Mouse (Mus musculus) ovary, postnatal 14 days (tissue): ENCODE results near the gene Dennd2d.

Experiments
- DNase-seq: peaks from one replicate; pipeline ENCODE4 v3.0.0; 2022; ENCODE audit warnings: low spot score

Gene Dennd2d

DNA sequence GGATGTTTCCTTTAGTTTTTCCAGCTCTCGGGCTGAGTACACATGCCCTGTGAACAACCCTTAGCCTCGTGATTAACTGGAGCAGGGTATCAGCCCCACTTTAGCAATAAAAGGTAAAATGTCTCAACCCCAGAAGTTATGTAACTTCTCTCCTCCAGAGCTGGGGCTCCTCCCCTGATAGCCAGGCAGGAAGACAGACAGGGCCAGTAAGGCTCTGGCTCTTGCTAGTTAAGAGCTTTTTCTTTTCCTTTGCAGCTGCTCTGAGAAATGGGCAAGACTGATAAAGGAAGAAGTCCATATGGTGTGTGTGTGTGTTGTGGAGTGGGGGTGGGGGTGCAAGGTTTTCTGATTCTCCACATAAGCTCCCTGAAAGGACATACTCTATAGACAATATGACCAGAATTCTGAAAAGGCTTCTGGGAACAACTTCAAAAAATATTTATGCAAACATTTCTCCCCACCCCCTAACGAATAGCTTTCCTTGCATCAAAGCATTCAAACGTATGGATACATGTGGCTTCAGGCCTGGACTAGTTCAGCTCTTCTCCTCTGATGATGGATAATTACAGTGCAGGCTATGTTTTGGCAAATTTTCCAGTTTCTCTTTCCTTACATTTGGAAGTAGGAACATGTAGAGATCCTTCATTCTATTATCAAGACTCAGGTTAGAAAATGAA is 14.0 kb downstream of the Dennd2d start:
- DNase-seq, result no peak

DNA sequence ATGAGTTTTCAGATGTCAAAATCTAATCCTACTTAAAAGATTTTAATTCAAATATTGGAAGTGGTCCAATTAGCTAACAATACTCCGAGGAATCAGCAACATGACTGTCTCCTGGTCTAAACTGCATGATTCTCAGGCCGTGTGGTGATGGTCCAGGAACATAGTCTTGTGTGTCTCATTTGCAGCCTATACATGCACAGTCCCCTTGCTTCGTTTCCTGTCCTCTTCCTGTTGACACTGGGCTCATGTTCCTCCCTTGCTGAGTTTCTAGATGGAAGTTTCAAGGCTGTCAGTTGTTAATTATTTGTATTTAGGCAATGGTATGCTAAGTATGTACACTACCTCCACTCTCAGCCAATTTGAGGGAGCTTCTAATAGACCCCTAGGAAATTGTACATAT is 14.8 kb downstream of the Dennd2d start:
- DNase-seq, result no peak

DNA sequence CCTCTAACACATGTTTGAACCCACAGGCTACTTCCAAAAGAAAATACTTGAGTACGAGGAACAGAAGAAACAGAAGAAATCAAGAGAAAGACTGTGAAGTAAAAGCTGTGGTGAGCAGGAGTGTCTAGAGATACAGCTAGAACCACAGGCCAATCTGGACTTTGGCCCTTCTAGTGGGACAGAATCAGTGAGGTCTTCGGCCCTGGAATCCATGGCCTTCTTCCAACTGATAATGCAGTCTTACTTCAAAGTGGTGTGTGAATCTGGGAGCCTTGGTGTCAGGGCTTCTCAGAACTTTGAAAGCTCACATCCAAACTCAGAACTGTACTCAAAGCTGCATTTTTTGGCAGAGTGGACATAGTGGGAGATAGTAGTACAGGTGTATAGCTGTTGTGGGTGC is 18.3 kb downstream of the Dennd2d start:
- DNase-seq, result no peak

DNA sequence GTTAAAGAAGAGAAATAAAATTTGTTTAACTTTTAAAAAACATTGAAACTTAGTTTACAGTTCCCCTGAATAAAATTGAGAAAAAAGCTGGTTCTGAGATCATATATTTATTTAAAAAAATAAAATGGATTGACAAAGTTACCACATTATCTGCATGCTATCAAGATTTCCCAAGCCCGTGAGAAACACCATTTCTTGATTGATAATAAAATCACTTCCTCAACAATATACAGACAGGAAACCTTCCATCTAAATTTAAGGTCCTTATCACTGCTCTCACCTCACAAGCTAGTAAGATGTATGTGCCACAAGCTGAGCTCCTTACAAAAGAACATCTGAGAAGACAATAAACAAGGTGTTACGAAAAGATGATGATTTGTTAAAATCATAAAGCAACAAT is 20.7 kb downstream of the Dennd2d start:
- no peak for DNase-seq

- DNase-seq, result no peak
These were observed 28.5 kb downstream of the Dennd2d start for GRCm38 (mm10) chr3:106510669-106511068.

DNA sequence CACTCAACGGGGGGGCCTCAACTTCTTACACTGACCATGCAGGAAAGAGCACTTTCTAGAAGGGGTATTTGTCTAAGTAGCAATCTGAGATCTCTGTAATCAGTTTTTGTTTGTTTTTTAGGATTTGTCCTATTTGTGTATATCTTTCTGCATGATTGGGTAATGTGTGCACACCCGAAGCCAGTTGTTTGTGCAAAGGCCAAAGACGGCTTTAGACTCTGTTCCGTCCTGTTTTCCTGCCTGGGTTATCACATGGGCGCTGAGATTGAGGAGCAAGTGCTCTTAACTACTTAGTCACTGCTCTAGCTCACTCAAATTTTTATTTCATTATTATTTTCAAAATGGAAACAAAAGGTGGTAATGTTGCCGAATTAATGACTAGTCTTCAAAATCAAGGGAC is 32.8 kb downstream of the Dennd2d start:
- no peak for DNase-seq

DNA sequence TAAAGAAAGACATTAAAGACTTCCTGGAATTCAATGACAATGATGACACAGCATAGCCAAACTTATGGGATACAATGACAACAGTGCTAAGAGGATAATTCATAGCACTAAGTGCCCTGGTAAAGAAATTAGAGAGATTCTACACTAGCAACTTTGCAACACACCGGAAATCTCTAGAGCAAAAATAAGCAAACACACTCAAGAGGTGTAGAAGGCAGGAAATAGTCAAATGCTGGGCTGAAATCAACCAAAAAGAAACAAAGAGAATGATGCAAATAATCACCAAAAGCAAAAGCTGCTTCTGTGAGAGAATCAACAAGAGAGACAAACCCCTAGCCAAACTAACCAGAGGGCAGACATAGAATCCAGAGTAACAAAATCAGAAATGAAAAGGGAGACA is 40.5 kb downstream of the Dennd2d start:
- no peak for DNase-seq

DNA sequence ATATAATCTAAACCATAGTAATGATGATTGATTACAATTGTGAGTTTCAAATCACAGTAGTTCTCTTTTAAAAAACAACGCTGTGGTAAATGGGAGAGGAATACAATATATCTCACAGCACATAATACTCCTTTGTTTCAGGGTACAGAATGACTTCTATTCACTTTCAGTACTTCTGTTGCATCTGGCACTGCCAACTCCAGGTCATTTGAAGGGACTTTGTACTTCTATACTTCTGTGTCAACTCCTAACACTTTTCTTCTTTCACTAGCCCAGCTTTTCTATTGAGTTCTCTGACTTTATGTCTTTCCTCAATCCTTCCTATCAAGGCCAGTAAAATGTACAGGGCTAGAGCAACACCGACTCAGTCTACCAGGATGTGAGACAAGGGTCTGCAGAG is 44.2 kb downstream of the Dennd2d start:
- no peak for DNase-seq

GRCm38 (mm10) chr3:106528032-106528431 is 45.8 kb downstream of the Dennd2d start:
- no peak for DNase-seq

DNA sequence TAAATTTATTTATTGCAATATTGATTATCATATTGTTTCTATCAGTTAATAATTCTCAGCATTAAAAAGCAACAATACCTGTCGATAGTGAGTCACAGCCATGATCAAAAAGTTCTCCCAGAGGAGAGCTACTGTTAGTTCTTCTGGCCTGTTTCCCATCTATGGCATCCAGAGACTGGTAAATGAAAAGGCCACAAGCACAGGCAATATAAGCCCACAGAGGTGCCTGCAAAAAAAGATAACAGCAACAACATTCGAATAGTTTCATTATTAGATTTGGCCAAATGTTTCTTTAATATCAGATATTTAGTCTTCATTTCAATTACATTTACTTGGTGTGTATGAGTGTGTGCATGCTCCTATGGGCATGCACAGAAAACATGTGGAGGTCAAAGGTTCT is 51.1 kb downstream of the Dennd2d start:
- DNase-seq, result no peak

DNA sequence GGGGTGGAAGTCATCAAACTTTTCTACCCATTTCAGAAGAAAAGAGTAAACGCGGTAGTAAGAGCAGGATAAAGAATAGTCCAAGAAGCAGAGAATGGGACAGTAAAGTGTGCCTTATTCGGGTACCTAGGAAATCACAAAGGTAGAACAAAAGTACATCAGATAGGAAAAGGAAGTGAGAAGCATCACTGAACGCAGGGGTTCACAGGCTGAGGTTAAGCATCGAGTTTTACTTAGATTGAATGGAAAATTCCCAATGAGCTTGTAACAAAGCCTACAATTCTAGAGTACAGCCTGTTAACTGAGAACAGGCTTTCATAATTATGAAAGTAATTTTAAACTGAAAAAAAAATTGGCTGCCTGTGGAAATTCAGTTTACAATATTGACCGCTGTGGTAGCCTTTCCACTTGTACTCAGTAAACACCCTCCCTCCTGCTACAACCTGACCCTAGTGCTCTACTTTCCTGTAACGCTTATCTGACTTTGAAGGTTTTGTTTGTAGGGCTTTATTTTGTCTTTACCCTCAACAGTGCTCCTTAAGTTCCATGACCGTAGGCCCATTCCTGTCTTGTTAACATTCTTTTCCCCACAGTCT is 62.6 kb downstream of the Dennd2d start:
- DNase-seq, result no peak

GRCm38 (mm10) chr3:106547171-106547923 is 65.1 kb downstream of the Dennd2d start, which contains the start of the genes Dram2 and Cept1:
Gene Dram2 (plus strand): TSS chr3:106547798.
Gene Cept1 (minus strand): TSS chr3:106547802.
- DNase-seq, result peak; percentile 77

DNA sequence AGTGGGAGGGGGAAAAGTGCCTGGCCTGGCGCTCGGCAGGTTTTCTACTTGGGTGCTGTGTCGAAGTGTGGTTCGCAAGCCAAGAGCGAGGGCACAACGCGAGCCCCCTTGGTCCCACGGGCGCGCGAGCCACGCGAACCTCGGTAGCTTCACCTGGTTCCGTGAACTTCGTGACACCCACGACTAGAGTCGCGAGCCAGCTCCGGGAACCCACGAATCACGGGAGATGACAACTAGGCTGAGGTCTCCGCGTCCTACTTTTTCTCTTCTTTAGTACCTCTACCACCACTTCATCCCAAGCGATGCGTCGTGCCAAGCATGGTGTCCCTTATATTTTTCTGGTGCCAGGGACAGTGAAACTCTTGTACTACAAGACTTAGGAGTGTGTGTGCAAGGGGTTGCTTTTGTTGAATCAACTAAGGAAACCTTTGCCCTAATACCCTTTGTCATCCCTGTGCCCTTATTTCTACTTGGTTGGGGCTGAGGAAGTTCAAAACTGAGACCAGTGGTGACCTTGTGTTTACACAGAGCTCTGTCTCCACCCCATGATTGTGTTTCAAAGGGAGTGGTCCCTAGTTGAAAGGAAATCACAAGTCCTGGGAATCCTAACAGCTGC is 65.8 kb downstream of the Dennd2d start:
- no peak for DNase-seq

GRCm38 (mm10) chr3:106548971-106549370 is 66.8 kb downstream of the Dennd2d start:
- DNase-seq, result no peak
